Mouse (Mus musculus): ENCODE measurements around the gene Nus1.

Gene Nus1

DNA sequence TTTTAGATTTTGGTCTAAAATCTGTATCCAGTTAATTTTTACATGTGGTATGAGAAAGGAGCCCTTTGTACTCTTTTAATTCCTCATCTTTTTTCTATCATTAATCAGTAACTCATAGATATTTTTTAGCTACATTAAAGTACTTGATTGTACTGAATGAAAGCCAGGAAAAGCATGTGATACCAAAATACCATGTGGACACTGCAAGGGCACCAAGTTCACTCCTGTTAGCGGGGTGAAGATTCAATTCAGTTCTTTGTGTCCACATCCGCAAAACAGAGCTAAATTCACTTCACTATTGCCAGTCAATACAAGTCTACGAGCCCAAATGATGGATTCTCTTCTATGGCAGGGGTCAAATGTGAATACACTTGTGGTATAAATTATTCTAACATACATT is 20.7 kb upstream of the Nus1 start:
- no peak for TF ChIP-seq GATA4 (IDR thresholded peaks at IDR 0.05; ENCODE audit: insufficient replicate concordance, low read length)

DNA sequence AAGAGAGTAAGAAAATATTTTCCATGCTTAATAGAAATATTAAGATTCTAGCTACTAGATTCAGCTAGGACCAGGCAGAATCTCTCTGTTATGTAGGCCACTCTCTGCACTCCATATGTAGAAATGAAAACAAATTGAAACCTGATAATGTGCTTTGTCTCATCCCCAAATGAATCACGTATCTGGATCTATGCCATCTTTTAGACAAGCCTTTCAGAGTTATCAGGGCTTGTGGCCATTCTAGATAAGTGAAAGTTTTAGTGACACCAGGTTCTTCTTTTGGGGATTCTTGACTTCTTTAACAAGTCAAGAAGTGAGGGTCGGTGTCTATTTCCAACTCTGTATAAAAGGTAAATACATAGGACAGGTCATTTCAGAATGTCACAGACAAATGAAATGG is 18.6 kb upstream of the Nus1 start:
- TF ChIP-seq GATA4 (IDR thresholded peaks at IDR 0.05; ENCODE audit: insufficient replicate concordance, low read length), result no peak

DNA sequence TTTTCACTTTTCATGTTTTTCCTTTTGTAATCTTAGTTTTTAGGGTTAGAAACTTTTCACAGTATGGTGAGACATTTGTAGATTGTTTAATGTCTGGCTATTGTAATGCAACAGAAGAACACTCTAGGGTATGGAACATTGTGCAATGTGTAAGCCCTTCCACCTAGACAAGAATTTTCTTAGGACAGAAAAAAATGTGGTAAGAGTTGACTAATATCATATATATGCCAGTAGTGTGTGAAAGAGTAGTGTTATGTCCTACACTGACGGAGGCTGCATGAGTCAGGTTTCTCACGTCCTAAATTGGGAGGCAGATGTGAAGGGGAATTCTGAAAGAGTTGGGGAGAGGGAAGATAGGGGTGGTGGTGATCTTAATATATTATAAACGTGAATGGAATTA is 17.6 kb upstream of the Nus1 start:
- no peak for TF ChIP-seq GATA4 (IDR thresholded peaks at IDR 0.05; ENCODE audit: insufficient replicate concordance, low read length)

DNA sequence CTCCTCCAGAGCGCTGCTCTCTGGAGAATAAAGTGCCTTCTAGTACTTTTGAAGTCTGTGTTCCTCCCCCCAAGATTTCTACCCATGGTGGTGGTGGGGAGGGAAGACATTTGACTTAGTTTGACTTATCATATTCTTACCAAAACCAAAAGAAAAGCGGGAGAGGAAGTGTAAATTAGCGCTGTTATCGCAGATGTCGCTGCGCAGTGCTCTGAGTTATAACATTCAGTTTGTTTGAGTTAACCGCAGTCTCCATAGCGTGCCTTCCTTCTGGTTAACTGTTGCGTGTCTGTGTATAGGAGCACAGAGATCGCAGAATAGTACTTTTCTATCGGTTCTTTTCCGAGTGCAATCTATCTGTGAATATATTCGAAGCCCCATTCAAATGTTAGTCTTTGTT is 12.2 kb upstream of the Nus1 start:
- no peak for TF ChIP-seq GATA4 (IDR thresholded peaks at IDR 0.05; ENCODE audit: insufficient replicate concordance, low read length)

DNA sequence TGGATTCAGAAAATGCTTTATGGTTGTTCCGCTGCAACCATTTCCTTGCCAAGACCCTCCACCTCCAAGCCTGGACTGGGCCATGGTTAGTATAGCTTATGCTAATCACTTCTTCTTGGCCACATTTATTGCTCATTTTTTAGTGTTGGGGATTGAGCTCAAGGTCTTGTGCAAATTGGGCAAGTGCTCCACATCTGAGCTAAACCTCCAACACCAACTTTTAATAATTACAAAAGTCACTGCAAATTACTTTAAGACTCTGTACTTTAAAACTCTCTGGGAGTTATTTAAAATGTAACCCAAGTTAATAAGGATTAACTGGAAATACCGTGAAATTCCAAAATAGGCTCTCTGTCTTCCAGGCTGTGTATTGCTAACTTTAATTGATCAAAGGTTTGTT is 9.8 kb upstream of the Nus1 start:
- TF ChIP-seq GATA4 (IDR thresholded peaks at IDR 0.05; ENCODE audit: insufficient replicate concordance, low read length), result no peak

DNA sequence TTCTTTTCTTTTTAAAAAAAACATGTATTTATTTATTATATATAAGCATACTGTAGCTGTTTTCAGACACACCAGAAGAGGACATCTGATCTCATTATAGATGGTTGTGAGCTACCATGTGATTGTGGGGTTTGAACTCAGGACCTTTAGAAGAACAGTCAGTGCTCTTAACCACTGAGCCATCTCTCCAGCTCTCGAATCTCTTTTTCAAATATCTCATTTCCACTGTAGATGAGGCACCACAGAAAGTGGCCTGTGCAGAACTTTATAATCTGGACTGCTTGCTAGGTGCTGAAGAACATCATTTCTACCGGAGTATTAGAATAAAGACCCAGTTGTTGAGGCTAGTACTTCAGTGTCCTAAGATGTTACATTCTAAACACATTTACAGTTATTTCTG is 2.3 kb upstream of the Nus1 start:
- TF ChIP-seq GATA4 (IDR thresholded peaks at IDR 0.05; ENCODE audit: insufficient replicate concordance, low read length), result no peak

DNA sequence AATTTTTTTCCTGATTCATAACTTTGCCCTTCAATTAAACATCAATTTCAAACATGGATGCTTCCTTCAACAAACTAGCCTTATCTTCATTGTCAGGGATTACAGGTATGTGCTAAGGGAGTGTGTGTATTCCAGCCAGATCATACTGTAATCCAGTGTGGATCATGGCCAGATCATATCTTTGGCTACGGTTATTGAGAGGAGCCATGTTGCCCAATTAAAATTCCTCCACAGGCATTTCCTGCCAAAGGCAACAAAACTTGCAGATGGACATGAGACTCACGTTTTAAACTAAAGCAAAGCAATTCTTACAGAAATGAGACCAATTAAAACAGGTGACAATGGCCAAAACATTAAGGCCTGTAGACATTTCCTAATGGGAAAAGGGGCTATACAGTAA is 889 bp upstream of the Nus1 start:
- no peak for TF ChIP-seq GATA4 (IDR thresholded peaks at IDR 0.05; ENCODE audit: insufficient replicate concordance, low read length)

DNA sequence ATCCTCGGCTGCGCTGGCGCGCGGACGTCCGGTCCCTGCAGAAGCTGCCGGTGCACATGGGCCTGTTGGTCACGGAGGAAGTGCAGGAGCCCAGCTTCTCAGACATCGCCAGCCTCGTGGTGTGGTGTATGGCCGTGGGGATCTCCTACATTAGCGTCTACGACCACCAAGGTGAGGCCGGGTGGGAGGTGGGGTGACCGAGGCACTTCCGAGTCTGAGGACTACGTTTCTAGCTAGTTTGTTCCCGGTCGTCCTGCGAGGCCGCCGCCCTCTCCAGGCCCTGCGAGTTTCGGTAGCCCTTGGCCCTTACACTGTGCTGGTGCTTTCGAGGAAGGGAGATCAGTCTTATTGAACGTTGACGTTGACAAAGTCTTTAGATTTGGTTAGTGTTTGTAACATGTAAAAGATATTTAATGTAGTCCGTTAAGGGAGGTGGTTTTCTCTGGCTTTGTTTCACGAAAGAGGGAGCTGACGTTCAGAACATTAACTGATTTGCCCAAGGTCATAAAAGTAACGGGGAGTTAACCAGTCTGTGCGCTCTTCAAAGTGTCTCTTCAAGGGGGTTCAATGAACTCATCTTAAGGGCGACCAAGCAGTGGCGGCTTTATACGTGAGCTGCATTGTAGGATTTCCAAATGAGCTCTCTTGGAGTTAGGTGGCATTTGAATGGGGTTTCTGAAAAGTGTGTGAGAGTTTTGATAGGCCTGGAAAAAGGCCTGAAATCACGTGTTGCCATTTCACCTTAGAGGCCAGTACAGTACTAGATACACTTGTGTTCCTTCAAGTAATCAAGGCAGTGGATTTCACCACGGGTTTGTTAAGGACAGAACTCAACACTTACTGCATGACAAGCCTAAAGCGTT is 882 bp downstream of the Nus1 start:
- no peak for TF ChIP-seq GATA4 (IDR thresholded peaks at IDR 0.05; ENCODE audit: insufficient replicate concordance, low read length)

DNA sequence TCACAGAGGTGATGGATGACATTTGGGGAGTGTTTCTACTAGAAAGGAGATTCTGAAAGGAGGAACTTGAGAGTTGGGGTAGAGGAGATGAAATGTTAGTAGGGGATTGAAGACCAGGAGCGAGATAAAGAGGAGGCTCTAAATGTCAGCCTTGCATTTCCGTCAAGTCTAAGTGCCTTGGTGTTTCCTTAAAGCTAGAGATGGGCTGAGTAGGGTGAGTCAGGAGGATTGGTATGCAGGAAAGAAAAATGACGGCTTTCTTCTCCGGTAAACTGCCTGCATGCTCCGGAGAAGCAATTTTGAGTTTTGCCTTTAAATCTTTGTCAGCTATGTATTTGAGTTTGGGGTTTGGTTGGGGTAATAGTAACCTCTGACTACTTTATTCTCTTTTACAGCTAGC is 1.6 kb downstream of the Nus1 start:
- no peak for TF ChIP-seq GATA4 (IDR thresholded peaks at IDR 0.05; ENCODE audit: insufficient replicate concordance, low read length)

DNA sequence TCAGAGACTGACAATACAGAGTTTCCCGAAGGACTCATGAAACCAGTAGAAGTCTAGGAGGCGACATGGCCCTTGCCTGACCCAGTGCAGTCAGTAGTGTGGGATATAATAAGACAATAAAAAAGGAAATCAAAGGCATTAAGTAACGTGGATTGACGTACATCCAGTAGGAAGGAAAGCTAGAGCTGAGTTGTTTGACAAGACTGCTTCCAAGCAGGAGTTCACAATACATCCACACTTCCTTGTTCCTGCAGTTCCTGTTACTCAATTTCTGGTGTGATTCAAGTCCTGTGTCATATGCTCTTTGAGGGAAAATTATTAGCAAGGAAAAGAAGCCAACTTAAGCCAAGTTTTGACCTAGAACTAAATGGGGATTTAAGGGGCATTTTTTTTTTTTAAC is 2.1 kb downstream of the Nus1 start:
- no peak for TF ChIP-seq GATA4 (IDR thresholded peaks at IDR 0.05; ENCODE audit: insufficient replicate concordance, low read length)

DNA sequence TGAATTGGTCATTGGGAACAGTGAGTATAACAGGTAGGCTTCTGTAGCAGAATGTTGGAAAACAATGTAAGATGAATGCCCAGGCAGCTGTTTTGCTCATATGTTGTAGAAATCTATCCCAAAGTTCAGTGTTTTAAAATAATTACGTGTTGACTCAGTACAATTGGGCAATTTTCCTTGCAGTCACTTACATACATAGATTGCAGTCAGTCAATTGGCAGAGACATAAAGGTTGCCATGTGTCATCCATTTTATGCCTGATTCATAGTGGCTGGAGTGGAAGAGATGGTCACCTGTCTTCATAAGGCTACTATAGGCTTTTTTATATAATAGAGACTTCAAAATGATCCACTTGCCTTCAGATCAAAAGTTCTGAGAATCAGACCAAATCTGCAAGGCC is 3.2 kb downstream of the Nus1 start:
- TF ChIP-seq GATA4 (IDR thresholded peaks at IDR 0.05; ENCODE audit: insufficient replicate concordance, low read length), result no peak

DNA sequence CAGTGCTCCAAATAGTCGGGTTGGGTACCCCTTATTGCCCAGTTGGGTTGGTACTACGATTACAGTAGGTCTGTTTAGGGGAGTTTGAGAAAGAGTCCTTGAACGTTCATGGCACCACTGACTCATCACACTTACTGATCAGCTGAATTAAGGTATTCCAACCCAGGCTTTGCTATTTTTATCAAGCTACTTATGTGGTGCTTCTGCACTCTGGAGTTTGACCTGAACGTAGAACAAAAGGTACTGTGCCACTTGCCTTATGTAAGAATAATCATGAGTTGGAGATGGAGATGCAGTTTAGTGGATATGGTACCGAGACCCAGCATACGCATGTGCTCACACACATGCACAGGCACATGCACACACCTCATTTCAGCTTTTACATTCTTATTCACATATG is 4.4 kb downstream of the Nus1 start:
- no peak for TF ChIP-seq GATA4 (IDR thresholded peaks at IDR 0.05; ENCODE audit: insufficient replicate concordance, low read length)

DNA sequence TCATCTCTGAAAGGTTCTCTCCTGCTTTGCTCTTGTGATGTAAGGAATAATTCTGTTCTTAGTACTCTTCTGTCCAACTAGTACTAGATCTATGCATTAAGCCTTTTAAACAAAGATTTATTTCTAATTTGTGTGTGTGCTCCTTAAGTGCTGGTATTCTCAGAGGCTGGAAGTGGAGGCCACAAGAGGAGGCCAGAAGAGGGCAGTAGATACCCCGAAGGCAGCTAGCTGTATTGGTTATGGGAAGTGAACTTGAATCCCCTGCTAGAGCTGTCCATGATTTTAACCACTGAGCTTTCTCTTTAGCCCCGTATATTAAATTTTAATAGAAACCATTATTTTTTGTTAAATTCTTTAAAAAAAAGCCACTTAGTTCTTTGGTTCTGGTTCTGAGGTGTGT is 5.8 kb downstream of the Nus1 start:
- TF ChIP-seq GATA4 (IDR thresholded peaks at IDR 0.05; ENCODE audit: insufficient replicate concordance, low read length), result no peak

DNA sequence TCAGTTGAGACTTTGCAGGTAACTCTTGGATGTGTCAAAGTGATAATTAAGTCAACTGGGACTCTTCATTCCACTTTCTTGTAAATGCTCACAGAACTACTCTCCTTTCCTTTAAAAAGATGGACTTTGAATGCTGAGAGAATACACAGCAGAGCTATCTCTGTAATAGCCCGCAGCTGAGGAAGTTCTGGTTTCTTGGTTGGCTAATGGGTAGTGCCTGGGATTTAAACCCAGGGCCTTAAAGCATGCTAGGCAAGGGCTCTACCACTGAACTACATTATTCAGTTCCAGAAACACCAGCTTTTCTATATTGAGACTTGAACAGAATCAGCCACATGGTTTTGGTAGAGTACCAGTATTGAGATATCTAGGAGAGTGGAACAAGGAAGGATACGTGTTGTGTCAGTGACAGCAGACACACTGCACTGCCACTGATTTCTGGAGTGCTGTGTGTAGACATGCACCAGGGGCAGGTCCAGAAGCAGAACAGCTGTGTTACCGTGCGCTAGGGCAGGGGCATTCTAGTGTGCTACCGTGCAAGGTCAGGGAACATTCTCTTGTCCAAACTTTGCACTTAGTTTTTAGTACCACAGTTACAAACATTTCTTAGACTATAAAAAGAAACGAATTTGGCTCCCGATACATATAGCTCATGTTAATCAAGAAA is 9.1 kb downstream of the Nus1 start:
- no peak for TF ChIP-seq GATA4 (IDR thresholded peaks at IDR 0.05; ENCODE audit: insufficient replicate concordance, low read length)

DNA sequence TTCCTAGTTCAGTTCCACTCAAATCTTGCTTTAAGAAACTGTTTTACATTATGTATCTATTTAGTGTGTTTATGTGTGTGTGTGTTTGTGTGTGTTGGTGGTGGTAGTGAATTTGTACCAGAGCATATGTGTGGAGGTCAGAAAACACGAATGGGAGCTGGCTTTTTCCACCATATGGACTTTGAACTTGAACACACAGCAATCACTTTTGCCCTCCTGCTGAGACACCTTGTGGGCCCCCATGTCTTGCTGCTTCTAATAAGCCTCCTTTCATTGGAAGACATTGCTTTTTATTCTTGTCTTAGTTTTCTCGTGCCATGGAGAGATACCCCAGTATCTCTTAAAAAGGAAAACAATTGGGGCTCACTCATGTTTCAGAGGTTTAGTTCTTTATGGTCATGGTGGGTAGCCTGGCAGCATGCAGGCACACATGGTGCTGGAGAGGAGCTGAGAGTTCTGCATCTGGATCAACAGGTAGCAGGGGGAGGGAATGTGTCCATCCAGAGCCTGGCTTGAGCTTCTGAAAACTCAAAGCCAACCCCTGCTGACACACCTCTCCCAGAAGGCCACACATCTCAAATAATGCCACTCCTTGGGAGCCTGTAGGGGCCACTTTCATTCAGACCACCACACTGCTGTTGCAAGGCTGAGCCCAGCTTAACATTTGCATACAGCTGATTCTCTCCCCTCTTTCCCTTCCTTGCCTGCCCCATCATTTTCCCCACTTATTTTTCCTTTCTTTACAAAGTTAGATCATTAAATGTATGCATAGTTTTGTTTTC is 10.5 kb downstream of the Nus1 start:
- TF ChIP-seq GATA4 (IDR thresholded peaks at IDR 0.05; ENCODE audit: insufficient replicate concordance, low read length), result no peak

DNA sequence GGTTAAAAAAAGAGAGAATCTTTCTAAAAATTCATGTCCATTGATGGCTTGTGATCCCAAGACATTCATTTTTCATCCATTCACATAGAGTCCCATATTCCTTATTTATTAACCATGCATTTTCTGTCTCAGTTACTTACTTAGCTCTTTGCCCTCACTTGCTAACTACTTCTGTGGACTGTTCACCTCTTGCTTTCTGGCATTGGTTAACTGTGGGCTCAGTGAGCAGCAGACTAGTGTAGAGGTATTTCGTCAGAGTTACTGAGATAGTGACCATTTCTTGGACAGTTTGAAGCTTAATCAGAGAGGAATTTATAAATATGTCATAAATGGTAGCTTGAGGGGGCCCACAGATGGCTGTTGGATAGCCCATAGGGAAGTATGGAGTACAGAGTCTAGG is 13.6 kb downstream of the Nus1 start:
- no peak for TF ChIP-seq GATA4 (IDR thresholded peaks at IDR 0.05; ENCODE audit: insufficient replicate concordance, low read length)

Measured in liver, adult (tissue).